Mouse (Mus musculus) forebrain, embryonic 16.5 days (tissue): Measurements from ENCODE around the gene Plod3. TPM values are rescaled to one million over a fixed set of nuclear protein-coding genes. Genes with fewer than 3 reads are reported as not detected.
A peak's percentile ranks its signal among the peaks of the same experiment; 100 is the strongest.
"Not testable (repeated sequence)": the region's sequence is repeated elsewhere in the genome, so short reads cannot be mapped to it uniquely, and the experiment has no call there.

ENCODE experiments used
- ATAC-seq: fragments of 200-750 bp; cut with Nextera tagmentation; 2 replicates; pipeline ENCODE4 v1.8.0; 2017; ENCODE audit warnings: mild to moderate bottlenecking, moderate library complexity
- H3K27ac ChIP-seq: fragments of 300-500 bp; sonication (generic); 2 replicates; pipeline ENCODE4 v1.5.1; 2014; ENCODE audit warnings: low read length, control low read depth
- H3K27me3 ChIP-seq: fragments of 300-500 bp; sonication (generic); replicated peaks from 2 replicates; pipeline ENCODE4 v1.6.1; 2014; ENCODE audit warnings: low read length; ENCODE audit not compliant: control insufficient read depth, insufficient read depth
- H3K36me3 ChIP-seq: fragments of 300-500 bp; sonication (generic); 2 replicates; pipeline ENCODE4 v1.6.1; 2014; ENCODE audit not compliant: control insufficient read depth, insufficient read depth
- H3K4me1 ChIP-seq: fragments of 300-500 bp; sonication (generic); replicated peaks from 2 replicates; pipeline ENCODE4 v1.6.1; 2014; ENCODE audit warnings: low read length; ENCODE audit not compliant: control insufficient read depth, insufficient read depth
- H3K4me2 ChIP-seq: fragments of 300-500 bp; sonication (generic); 2 replicates; pipeline ENCODE4 v1.6.1; 2014; ENCODE audit warnings: mild to moderate bottlenecking, low read length, control low read depth
- H3K4me3 ChIP-seq: fragments of 300-500 bp; sonication (generic); replicated peaks from 2 replicates; pipeline ENCODE4 v1.5.1; 2014; ENCODE audit warnings: mild to moderate bottlenecking, low read length, control low read depth
- H3K9ac ChIP-seq: fragments of 300-500 bp; sonication (generic); replicated peaks from 2 replicates; pipeline ENCODE4 v1.6.1; 2014; ENCODE audit warnings: low read depth, low read length, control low read depth
- H3K9me3 ChIP-seq: fragments of 300-500 bp; sonication (generic); 2 replicates; pipeline ENCODE4 v1.6.1; 2016; ENCODE audit warnings: low read length; ENCODE audit not compliant: control insufficient read depth
- WGBS: fragments of 180-500 bp; shearing (Covaris S2); extraction: QIAGEN DNeasy Blood & Tissue Kit; methylation state at CpG from one replicate; pipeline ENCODE4 v1.1.7; 2014; 5-methylcytosine and 5-hydroxymethylcytosine counted together
- polyA plus RNA-seq: library from polyadenylated mRNA; unstranded; fragments of >200 nt; fragmentation: Nextera tagmentation; extraction: Ambion mirVana; gene quantifications from 2 replicates; pipeline ENCODE4 v1.2.1, GENCODE M21; 2015

Plod3 gene
- polyA plus RNA-seq, 1 experiment from 2014 or later = 36.5 TPM

DNA sequence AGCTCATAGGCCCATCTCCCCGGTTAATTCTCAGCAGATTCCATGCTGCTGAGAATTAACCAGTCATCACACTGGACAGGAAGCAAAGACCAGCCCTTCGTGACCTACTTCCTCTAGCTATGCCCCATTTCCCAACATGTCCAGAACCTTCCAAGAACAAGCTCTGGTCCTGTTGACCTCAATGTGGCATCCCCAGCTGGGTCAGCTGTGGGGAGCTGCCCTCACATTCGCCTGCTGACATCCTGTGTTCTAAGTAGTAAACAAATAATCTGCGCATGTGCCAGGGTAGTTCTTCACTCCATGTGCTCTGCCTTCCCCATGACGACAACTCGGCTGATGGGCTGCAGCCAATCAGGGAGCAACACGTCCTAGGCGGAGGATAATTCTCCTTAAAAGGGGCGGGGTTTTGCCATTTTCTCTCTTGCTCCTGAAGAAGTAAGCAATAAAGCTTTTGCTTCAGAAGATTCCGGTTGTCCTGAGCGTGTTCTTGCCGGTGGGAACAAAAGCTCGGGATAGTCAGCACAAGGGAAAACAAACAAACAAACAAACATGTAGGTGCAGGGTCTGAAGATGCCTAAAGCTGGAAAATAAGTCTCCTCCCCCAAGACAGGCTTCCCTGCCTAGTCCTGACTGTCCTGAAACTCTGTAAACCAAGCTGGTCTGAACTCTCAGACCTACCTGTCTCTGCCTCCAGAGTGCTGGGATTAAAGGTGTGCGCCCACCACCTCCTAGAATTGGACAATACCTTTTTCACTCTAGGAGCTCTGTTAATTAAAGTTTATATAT, 37.1 kb upstream of the Plod3 start:
- ATAC-seq, H3K4me2 ChIP-seq, H3K9ac ChIP-seq, H3K27me3 ChIP-seq, H3K27ac ChIP-seq, H3K4me3 ChIP-seq, H3K36me3 ChIP-seq, H3K9me3 ChIP-seq: not testable (repeated sequence)
- H3K4me1 ChIP-seq = peaks cover 11% of the 10 kb centered on the region
- WGBS = 80% methylated on average over 14 of the region's 14 CpGs

DNA sequence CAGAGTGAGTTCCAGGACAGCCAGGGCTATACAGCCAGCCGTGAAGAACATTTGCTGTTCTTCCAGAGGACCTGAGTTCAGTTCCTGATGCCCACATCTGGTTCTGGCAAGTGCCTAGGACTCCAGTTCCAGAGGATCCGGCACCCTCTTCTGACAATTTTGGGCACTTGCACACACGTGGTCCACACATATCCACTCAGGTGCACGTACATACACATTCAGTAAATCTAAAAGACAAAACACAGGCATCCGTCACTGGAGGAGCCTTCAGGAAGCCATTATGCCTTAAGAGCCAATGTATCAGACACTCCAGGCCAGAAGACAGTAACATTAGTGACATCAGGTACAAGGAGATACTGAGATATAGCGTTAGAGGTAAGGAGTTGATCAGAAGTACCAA, 36.3 kb upstream of the Plod3 start:
- Histone ChIP-seq H3K4me2 (no peak overlapping the region), H3K27ac (no peak overlapping the region), H3K4me1 (peaks cover 16% of the 10 kb centered on the region), H3K9me3 (no peaks in the 10 kb centered on the region), H3K36me3 (no peaks in the 10 kb centered on the region), H3K27me3 (no peaks in the 10 kb centered on the region), H3K9ac (no peak overlapping the region), H3K4me3 (no peak overlapping the region)
- no peak for ATAC-seq
- WGBS = 95% methylated on average over 6 of the region's 6 CpGs

DNA sequence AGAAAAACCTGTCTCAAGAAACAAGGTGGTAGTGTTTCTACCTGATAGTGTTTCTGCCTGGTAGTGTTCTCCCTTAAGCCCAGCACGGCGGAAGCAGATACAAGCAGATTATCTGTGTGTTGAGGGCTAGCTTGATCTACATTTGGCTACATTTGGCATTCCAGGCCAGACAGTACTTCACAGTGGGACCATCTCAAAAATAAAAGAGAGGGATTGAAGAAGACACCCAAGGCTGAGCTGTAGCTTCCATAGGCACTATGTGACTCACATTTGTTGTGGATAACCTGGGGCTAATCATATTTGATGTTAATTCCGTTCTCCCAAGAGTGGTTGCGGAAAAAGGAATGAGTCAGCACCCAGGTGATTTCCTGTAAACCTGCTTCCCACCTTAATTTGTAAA, 34.7 kb upstream of the Plod3 start:
- peaks cover 19% of the 10 kb centered on the region for H3K4me1 ChIP-seq
- H3K27me3 ChIP-seq = no peaks in the 10 kb centered on the region
- H3K9ac ChIP-seq = no peak overlapping the region
- H3K27ac ChIP-seq = no peak overlapping the region
- ATAC-seq = no peak
- H3K4me3 ChIP-seq = no peak overlapping the region
- WGBS = 81% methylated on average over 4 of the region's 4 CpGs
- H3K4me2 ChIP-seq = no peak overlapping the region
- H3K9me3 ChIP-seq = no peaks in the 10 kb centered on the region
- H3K36me3 ChIP-seq = no peaks in the 10 kb centered on the region

DNA sequence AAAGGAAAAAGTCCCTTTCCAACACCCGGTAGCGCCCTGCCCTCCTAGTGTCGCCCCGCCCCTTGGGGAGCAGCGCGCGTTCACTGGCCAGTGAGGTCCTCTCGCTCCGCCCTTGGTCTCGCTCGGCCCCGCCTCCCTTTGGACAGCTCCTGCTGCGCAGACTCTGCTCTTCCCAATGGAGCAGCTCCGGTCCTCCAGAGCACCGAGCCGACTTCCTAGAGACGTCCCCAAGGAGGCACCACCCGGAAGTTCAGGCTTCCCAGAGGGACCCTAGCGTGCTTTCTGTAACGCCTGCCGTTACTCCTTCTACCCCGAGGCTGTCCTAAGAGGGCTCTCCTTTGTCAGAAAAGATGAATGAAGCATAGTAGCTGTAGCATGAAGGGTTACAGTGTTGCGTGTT, 33.8 kb upstream of the Plod3 start, which contains the start of gene Fis1:
Gene Fis1, plus strand, starts transcription at position 261 of the 400 bp plus-strand sequence.
- WGBS = under 1% methylated on average over 22 of the region's 23 CpGs
- H3K9ac ChIP-seq = peak within 1 kb of the TSS; percentile 86
- peak within 1 kb of the TSS; percentile 68 for H3K4me3 ChIP-seq
- H3K27me3 ChIP-seq = no peaks in the 10 kb centered on the region
- H3K36me3 ChIP-seq = no peaks in the 10 kb centered on the region
- H3K27ac ChIP-seq = peak within 1 kb of the TSS; percentile 89
- ATAC-seq = peak; percentile 100
- peak within 1 kb of the TSS; percentile 80 for H3K4me2 ChIP-seq
- H3K9me3 ChIP-seq = no peaks in the 10 kb centered on the region
- H3K4me1 ChIP-seq = peaks cover 19% of the 10 kb centered on the region

DNA sequence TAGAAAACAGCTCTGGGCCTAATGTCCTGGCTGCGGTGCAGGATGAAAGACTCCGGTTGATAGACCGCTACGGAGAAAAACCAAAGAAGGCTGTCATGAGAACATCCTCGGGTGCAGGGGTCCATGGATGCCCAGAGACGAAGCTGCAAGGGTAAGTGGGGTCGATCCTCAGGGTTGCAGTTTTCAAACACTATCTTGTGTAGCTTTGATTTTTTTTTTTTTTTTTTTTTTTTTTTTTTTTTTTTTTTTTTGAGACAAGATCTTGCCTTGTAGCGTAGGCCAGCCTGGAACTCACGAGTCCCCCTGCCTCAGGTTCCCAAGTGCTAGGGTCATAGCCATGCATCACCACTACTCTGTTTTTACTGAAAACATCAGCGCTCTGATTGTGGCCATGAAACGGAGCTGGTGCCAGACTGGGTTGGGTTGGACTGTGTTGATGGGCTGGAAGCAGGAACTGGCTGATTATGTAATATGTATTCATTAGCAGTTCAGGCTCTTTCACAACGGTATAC, 33.3 kb upstream of the Plod3 start:
- no peak for ATAC-seq
- 1% methylated on average over 12 of the region's 12 CpGs for WGBS
- H3K4me3 ChIP-seq = peak overlapping the region; percentile 68
- peak overlapping the region; percentile 80 for H3K4me2 ChIP-seq
- H3K36me3 ChIP-seq = no peaks in the 10 kb centered on the region
- H3K27me3 ChIP-seq = no peaks in the 10 kb centered on the region
- H3K9ac ChIP-seq = peak overlapping the region; percentile 86
- H3K9me3 ChIP-seq = no peaks in the 10 kb centered on the region
- peak overlapping the region; percentile 89 for H3K27ac ChIP-seq
- peaks cover 19% of the 10 kb centered on the region for H3K4me1 ChIP-seq

DNA sequence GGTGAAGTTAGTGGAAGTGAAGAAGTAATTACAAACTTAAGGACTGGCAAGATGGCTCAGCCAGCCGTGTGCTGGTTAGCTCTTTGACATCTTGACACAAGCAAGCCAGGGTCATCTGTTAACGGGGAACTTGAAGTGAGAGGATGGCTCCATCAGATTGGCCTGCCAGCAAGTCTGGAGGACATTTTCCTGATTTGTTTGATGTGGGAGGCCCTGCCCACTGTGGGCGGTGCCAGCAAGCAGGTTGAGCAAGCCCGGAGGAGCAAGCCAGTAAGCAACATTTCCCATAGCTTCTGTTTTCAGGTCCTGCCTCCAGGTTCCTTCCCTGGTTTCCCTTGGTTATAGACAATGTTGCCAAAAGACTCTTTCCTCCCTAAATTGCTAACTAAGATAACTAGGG, 31.2 kb upstream of the Plod3 start:
- no peaks in the 10 kb centered on the region for H3K9me3 ChIP-seq
- WGBS = 97% methylated on average over 4 of the region's 4 CpGs

DNA sequence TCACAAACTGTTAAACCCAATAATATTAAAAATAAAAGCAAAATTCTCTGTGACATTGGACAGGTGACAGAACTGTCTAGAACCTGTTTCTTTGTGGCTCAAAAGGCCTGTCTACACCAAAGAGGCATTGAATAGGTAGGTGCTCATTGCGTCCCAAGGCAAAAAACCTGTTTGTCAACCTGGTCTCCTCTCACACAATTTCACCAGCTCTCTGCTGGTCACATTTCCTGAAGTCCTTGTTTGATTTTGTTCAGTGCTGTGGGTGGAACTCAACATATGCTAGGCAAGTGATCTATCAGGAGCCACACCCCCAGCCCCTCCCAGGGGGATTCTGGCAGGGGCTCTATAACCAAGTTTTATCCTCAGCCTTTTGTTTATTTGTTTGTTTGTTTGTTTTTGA, 29.6 kb upstream of the Plod3 start:
- Histone ChIP-seq H3K4me3 (no peak overlapping the region), H3K9ac (no peak overlapping the region), H3K4me2 (no peak overlapping the region), H3K36me3 (no peaks in the 10 kb centered on the region), H3K9me3 (no peaks in the 10 kb centered on the region), H3K27me3 (no peaks in the 10 kb centered on the region), H3K27ac (no peak overlapping the region), H3K4me1 (peaks cover 24% of the 10 kb centered on the region)
- no peak for ATAC-seq
- 89% methylated on average over 1 of the region's 1 CpGs for WGBS

More for the DNA sequence above, 31.2 kb upstream of the Plod3 start:
- Histone ChIP-seq H3K27ac (no peak overlapping the region), H3K4me1 (peaks cover 19% of the 10 kb centered on the region), H3K9ac (no peak overlapping the region), H3K36me3 (no peaks in the 10 kb centered on the region), H3K27me3 (no peaks in the 10 kb centered on the region), H3K4me3 (no peak overlapping the region), H3K4me2 (no peak overlapping the region)
- no peak for ATAC-seq

DNA sequence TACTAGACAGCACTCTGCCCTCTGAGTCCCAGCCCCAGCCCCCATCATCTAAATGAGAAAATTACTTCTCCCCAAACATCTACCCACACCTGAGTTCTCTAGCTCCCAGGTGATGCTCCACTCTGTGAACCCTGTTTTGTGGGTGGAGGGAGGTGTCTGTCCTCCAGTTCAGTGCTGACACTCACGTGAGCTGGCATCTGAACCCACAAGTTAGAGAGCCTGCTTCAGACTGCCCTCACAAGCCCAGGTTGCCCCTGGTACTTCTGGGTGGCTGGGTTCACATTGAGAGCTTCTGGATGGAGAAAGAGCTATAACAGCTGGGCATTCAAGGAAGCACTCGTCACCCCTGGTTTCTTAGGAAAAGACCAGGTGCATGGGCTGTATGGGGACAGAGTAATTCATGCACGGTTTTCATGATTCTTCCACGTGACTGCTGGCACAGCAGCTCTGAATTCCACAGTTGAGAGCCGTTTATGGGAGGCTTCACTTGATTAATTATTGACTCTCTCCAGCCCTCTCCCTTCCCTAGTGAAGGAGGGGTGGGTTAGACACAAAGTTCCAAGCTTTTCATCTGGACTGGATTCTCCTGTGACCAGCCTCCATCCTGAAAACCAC, 27.7 kb upstream of the Plod3 start:
- peaks cover 7% of the 10 kb centered on the region; the same call in 1 of the 2 replicates for H3K36me3 ChIP-seq
- no peak overlapping the region for H3K9ac ChIP-seq
- H3K4me1 ChIP-seq = peaks cover 27% of the 10 kb centered on the region
- no peaks in the 10 kb centered on the region for H3K27me3 ChIP-seq
- no peaks in the 10 kb centered on the region for H3K9me3 ChIP-seq
- no peak overlapping the region for H3K4me3 ChIP-seq
- no peak overlapping the region for H3K27ac ChIP-seq
- no peak overlapping the region for H3K4me2 ChIP-seq
- ATAC-seq = no peak
- WGBS = 80% methylated on average over 5 of the region's 5 CpGs

DNA sequence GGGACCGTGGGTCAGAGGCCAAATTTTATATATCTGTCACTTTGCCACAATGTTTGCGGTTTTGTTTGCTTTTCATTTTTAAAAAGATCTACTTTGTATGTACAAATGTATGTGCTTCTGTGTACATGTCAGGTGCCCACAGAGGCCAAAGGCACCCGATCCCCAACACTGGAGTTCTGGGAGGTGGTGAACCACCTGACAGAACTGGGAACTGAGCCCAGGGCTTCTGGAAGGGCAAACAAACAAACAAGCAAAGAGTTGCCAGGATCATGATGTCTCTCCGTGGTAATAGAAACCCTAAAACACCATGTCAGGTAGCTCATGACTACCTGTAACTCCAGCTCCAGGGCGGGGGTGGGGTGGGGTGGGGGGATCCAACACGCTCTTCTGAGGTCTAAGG, 26.8 kb upstream of the Plod3 start:
- ATAC-seq = no peak
- Histone ChIP-seq H3K4me2 (no peak overlapping the region), H3K27ac (no peak overlapping the region), H3K4me3 (no peak overlapping the region), H3K9me3 (no peaks in the 10 kb centered on the region), H3K4me1 (peaks cover 19% of the 10 kb centered on the region), H3K36me3 (peaks cover 10% of the 10 kb centered on the region), H3K9ac (no peak overlapping the region), H3K27me3 (no peaks in the 10 kb centered on the region)
- WGBS = 89% methylated on average over 6 of the region's 6 CpGs
